Mouse (Mus musculus) liver, postnatal 0 days (tissue): ENCODE data around the gene Olfr444.

Experiments used
- CTCF ChIP-seq: sonication (generic); IDR thresholded peaks from 2 replicates; pipeline ENCODE4 v1.5.1; 2016; ENCODE audit warnings: antibody characterized with exemption, low read depth
- EP300 ChIP-seq: IDR thresholded peaks from 2 replicates; pipeline ENCODE4 v1.6.1; 2016; ENCODE audit warnings: antibody characterized with exemption, low read depth, mild to moderate bottlenecking

DNA sequence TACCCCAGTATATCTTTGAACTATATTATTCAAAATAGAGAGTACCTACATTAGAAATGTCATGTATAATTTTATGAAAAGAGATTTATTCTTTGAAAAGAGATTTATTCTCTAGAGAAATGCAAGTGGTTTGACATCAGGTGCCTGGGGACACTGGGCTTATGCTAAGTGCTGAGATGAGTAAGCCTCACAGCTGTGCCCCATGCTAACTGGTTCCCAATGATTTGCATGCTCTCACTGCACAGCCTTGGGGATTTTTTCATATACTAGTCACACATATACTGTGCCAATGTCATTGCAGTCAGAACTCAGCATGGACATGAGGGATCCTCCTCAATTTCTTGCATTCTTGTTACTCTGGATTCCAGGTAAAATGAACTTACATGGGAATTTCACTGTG, 31.5 kb downstream of the Olfr444 start:
- TF ChIP-seq CTCF (no peak), EP300 (no peak)
